Mouse (Mus musculus) brain, embryonic 14.5 days (tissue): ENCODE data around the gene Terb1.

Source experiments
- CTCF ChIP-seq: fragments of 200-500 bp; IDR thresholded peaks from 2 replicates; pipeline ENCODE4 v1.5.1; 2012; ENCODE audit warnings: inconsistent platforms, mild to moderate bottlenecking, moderate library complexity, borderline replicate concordance; ENCODE audit not compliant: insufficient read depth, insufficient read length; ENCODE audit errors: extremely low read depth
- POLR2A ChIP-seq: fragments of 200-500 bp; IDR thresholded peaks from 2 replicates; pipeline ENCODE4 v1.6.1; 2012; ENCODE audit warnings: mild to moderate bottlenecking, inconsistent platforms, borderline replicate concordance; ENCODE audit not compliant: poor library complexity, insufficient read depth, insufficient read length, severe bottlenecking; ENCODE audit errors: extremely low read depth

DNA sequence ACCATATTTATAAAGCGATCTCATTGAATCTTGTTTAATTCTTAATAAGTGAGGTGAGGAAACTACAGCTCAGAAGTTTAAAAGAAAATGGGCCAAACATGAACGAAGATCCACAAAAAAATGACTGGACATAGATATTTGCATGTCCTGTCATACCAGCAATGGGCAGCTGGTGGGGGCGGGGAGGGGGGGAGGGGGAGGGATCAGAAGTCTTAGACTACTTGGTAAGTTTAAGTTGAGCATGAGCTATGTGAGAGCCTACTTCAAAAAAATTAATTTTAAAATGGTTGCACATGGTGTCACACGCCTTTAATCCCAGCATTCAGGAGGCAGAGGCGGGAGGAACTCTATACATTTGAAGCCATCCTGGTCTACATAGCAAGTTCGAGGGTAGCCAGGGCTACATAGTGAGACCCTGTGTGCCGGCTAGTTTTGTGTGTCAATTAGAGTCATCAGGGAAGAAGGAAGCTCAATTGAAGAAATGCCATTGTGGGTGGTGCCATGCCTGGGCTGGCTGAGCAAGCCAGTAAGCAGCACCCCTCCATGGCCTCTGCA, 66.5 kb downstream of the Terb1 start:
- TF ChIP-seq CTCF (no peak), POLR2A (no peak)
